Mouse (Mus musculus): Measurements from ENCODE around the gene Coq4.

Coq4 gene

GRCm38 (mm10) chr2:29846911-29847310 is 59.6 kb downstream of the Coq4 start:
- DNase-seq, result no peak

Measured in cerebellum, adult 9-10 months (tissue).